Mouse (Mus musculus) midbrain, postnatal 0 days (tissue): ENCODE results near the gene Tank. TPM values are rescaled to one million over a fixed set of nuclear protein-coding genes. Genes with fewer than 3 reads are reported as not detected.
A peak's percentile ranks its signal among the peaks of the same experiment; 100 is the strongest.

ENCODE experiments used
- ATAC-seq: fragments of 200-750 bp; cut with Nextera tagmentation; 2 replicates; pipeline ENCODE4 v1.8.0; 2017; ENCODE audit warnings: moderate number of reproducible peaks, mild to moderate bottlenecking, moderate TSS enrichment, moderate library complexity; ENCODE audit not compliant: low FRiP score
- DNase-seq: peaks from one replicate; pipeline ENCODE4 v3.0.0-alpha.2; 2015; ENCODE audit warnings: low spot score
- H3K27ac ChIP-seq: fragments of 300-500 bp; sonication (generic); 2 replicates; pipeline ENCODE4 v1.5.1; 2014; ENCODE audit warnings: low read depth, mild to moderate bottlenecking, low read length, mixed read lengths
- H3K27me3 ChIP-seq: fragments of 300-500 bp; sonication (generic); 2 replicates; pipeline ENCODE4 v1.6.1; 2014; ENCODE audit warnings: low read length, control low read depth, mixed read lengths; ENCODE audit not compliant: insufficient read depth
- H3K36me3 ChIP-seq: fragments of 300-500 bp; sonication (generic); 2 replicates; pipeline ENCODE4 v1.6.1; 2014; ENCODE audit warnings: low read length, control low read depth, mixed read lengths; ENCODE audit not compliant: insufficient read depth
- H3K4me1 ChIP-seq: fragments of 300-500 bp; sonication (generic); 2 replicates; pipeline ENCODE4 v1.6.1; 2014; ENCODE audit warnings: mild to moderate bottlenecking, control low read depth, antibody characterized with exemption, low read length, mixed read lengths; ENCODE audit not compliant: insufficient read depth
- H3K4me2 ChIP-seq: fragments of 300-500 bp; sonication (generic); 2 replicates; pipeline ENCODE4 v1.6.1; 2014; ENCODE audit warnings: low read depth, mild to moderate bottlenecking, low read length, mixed read lengths; ENCODE audit not compliant: poor library complexity, severe bottlenecking
- H3K4me3 ChIP-seq: fragments of 300-500 bp; sonication (generic); 2 replicates; pipeline ENCODE4 v1.5.1; 2014; ENCODE audit warnings: low read depth, mild to moderate bottlenecking, low read length, moderate library complexity
- H3K9ac ChIP-seq: fragments of 300-500 bp; sonication (generic); replicated peaks from 2 replicates; pipeline ENCODE4 v1.6.1; 2014; ENCODE audit warnings: mild to moderate bottlenecking, low read length, moderate library complexity, mixed read lengths; ENCODE audit not compliant: poor library complexity, severe bottlenecking
- H3K9me3 ChIP-seq: fragments of 300-500 bp; sonication (generic); 2 replicates; pipeline ENCODE4 v1.6.1; 2016; ENCODE audit warnings: low read length, control low read depth
- CTCF ChIP-seq: IDR thresholded peaks from 2 replicates; pipeline ENCODE4 v1.5.1; 2016; ENCODE audit warnings: antibody characterized with exemption, mild to moderate bottlenecking
- WGBS: fragments of 180-500 bp; shearing (Covaris S2); extraction: QIAGEN DNeasy Blood & Tissue Kit; methylation state at CpG from one replicate; pipeline ENCODE4 v1.1.7; 2014; 5-methylcytosine and 5-hydroxymethylcytosine counted together
- polyA plus RNA-seq: library from polyadenylated mRNA; unstranded; fragments of >200 nt; fragmentation: Nextera tagmentation; extraction: Ambion mirVana; gene quantifications from 2 replicates; pipeline ENCODE4 v1.2.1, GENCODE M21; 2015
- total RNA-seq: library from RNA; depleted of rRNA; stranded (reverse); fragments of >200 nt; gene quantifications from 2 replicates; pipeline ENCODE4 v1.2.3, GENCODE M21; 2014

Tank gene
- total and polyA plus RNA-seq, 2 experiments from 2014 or later: 25.4 to 25.8 TPM

- ATAC-seq: peak; percentile 11; the same call in 1 of the 2 replicates
- Histone ChIP-seq H3K9ac (peak overlapping the region; percentile 81), H3K4me3 (peak overlapping the region; percentile 70), H3K9me3 (no peaks in the 10 kb centered on the region), H3K4me1 (no peaks in the 10 kb centered on the region), H3K27ac (no peak overlapping the region), H3K36me3 (no peaks in the 10 kb centered on the region), H3K4me2 (peak overlapping the region; percentile 95), H3K27me3 (no peaks in the 10 kb centered on the region)
- DNase-seq: no peak
- WGBS: 11% methylated on average over 12 of the region's 12 CpGs
- TF ChIP-seq CTCF: no peak
These were observed 76.6 kb downstream of the Tank start for GRCm38 (mm10) chr2:61655046-61655381.

DNA sequence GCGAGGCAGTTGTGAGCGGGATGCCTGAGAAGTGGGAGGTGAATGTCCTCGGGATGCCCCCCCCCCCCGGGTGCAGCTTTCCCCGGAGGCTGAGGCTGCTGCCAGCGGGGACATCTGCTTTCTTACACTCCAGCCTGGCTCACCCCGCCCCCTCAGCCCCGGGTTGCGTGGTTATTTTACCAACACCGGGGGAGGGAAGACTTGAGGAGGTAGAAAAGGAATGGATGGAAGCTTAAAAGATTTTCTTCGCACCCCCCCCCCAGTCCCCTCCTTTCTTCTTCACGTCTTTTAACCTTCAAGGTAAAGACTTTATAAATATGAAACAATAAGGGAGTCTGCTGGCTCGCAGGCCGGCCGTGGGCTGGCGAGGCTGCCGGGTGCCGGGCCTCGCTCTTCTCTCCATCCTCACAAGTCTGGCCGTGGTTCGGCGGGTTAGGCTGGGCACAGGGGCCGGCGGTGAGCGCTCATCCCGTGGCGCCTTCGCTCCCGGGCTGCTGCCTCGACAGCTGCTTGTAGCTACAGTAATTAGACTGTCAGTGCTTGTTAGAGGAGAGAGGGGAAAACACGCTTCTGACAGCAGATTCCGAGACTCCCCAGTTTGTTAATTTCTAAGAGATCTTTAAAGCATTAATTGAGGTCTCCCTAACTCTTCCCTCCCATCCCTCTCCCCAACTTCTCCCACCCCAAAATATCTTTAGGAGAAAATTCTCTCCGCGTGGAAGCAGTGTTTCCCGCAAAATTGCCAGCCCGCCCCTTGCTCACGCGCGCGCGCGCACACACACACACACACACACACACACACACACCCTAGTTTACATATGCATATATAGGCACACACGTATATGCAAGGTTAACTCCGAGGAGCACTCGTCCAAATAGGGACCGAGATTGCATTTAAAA, 77.2 kb downstream of the Tank start:
- no peaks in the 10 kb centered on the region for H3K27me3 ChIP-seq
- H3K4me1 ChIP-seq: no peaks in the 10 kb centered on the region
- H3K9me3 ChIP-seq: no peaks in the 10 kb centered on the region
- peak; percentile 63 for DNase-seq
- peak overlapping the region; percentile 81 for H3K9ac ChIP-seq
- H3K4me2 ChIP-seq: peak overlapping the region; percentile 95
- no peaks in the 10 kb centered on the region for H3K36me3 ChIP-seq
- peak; percentile 15 for TF ChIP-seq CTCF
- ATAC-seq: peak; percentile 81
- peak overlapping the region; percentile 70 for H3K4me3 ChIP-seq
- WGBS: under 1% methylated on average over 45 of the region's 46 CpGs
- H3K27ac ChIP-seq: peak overlapping the region; percentile 85

DNA sequence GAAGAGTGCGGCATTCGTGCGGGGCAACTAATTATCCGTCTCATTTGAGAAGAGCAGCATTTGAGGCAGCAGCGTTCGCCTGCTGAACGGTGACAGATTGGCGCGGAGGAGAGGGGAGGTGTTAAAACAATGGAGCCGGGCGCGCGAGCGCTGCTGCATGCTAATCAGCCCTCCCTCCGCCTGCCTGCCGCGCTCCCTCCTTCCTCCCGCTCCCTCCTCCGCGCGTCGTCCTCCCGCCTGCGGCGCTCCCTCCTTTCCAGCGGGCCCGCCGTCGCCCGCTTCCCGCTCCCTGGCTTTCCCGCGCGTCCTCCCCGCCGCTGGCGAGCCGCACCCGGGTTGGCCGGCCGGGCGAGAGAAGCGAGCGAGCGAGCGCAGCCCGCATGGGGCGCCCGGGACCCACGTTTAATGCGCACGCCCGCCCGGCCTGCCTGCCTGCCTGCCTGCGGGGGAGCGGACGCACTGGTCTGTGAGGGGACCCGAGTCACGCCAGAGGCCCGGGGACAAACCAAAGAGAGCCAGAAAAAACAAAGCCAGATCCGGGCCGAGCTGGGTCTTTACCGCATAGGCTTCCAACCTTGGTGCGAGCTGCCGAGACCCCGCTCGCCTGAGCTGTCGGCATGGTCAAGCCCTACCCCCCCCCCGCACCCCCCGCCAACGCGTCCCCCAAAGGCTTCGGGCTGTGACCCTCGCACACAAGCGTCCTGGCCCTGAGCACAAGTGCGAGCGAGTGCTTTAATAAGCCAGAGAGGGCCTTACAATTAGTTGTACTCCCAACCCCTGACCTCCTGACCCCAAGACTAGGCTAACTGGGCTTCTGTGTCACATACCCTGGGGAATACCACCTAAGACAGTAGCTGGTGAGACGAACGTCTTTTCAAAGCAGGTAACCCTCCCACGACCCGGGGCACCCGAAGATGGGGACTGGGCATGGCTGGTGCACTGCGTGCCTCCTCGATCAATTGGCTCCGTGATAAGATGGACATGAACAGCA, 78.3 kb downstream of the Tank start:
- peak overlapping the region; percentile 85 for H3K27ac ChIP-seq
- peak overlapping the region; percentile 81 for H3K9ac ChIP-seq
- no peaks in the 10 kb centered on the region for H3K4me1 ChIP-seq
- no peaks in the 10 kb centered on the region for H3K36me3 ChIP-seq
- DNase-seq (peak; percentile 90), ATAC-seq (peak; percentile 91)
- peak overlapping the region; percentile 95 for H3K4me2 ChIP-seq
- under 1% methylated on average over 81 of the region's 85 CpGs for WGBS
- TF ChIP-seq CTCF: no peak
- H3K4me3 ChIP-seq: peak overlapping the region; percentile 70
- H3K27me3 ChIP-seq: no peaks in the 10 kb centered on the region
- H3K9me3 ChIP-seq: no peaks in the 10 kb centered on the region

DNA sequence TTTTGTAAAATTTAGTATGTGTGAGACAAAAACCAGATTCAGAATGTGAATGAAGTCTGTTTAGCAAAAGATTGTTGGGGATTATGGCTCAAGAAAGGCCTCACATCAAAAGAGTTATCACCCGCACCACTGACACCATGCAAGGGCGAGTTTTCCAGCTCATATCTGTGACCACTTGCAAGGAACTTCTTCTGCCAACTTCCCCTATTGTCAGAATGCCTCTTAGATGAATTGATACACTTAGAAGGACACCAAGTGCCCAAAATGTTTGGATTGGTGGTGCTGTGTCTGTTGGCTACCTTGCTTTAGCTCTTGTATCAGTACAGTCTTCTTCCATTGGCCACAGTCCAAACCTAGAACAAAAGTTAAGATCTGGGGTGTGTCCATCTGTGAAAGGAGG, 80.9 kb downstream of the Tank start:
- H3K36me3 ChIP-seq: no peaks in the 10 kb centered on the region
- H3K9ac ChIP-seq: no peak overlapping the region
- ATAC-seq (no peak), DNase-seq (no peak)
- H3K4me1 ChIP-seq: no peaks in the 10 kb centered on the region
- 68% methylated on average over 2 of the region's 2 CpGs for WGBS
- H3K4me3 ChIP-seq: no peak overlapping the region
- no peaks in the 10 kb centered on the region for H3K27me3 ChIP-seq
- H3K27ac ChIP-seq: no peak overlapping the region
- H3K4me2 ChIP-seq: no peak overlapping the region
- no peak for TF ChIP-seq CTCF
- no peaks in the 10 kb centered on the region for H3K9me3 ChIP-seq

- TF ChIP-seq CTCF: no peak
- H3K36me3 ChIP-seq: no peaks in the 10 kb centered on the region
- no peak overlapping the region for H3K4me3 ChIP-seq
- H3K4me2 ChIP-seq: no peak overlapping the region
- H3K27ac ChIP-seq: no peak overlapping the region
- no peaks in the 10 kb centered on the region for H3K4me1 ChIP-seq
- WGBS: 77% methylated on average over 10 of the region's 10 CpGs
- no peaks in the 10 kb centered on the region for H3K27me3 ChIP-seq
- no peak for ATAC-seq
- H3K9me3 ChIP-seq: no peaks in the 10 kb centered on the region
- H3K9ac ChIP-seq: no peak overlapping the region
- no peak for DNase-seq
These were observed 84.4 kb downstream of the Tank start for GRCm38 (mm10) chr2:61662833-61663232.
